Mouse (Mus musculus): ENCODE results near the gene Isy1.
"Not testable (repeated sequence)": the region's sequence is repeated elsewhere in the genome, so short reads cannot be mapped to it uniquely, and the experiment has no call there.

DNA sequence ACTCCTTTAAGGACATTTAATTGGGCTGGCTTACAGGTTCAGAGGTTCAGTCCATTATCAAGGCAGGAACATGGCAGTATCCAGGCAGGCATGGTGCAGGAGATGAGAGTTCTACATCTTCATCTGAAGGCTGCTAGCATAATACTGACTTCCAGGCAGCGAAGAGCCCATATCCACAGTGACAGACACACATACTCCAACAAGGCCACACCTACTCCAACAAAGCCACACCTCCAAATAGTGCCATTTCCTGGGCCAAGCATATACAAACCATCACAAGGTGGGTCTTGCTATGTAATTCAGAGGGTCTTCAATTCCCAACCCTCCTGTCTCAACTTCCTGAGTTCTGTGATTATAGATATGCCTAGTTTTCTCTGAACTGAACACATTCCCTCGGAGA lies 74.3 kb downstream of the Isy1 start:
- TF ChIP-seq CTCF (IDR thresholded peaks at IDR 0.05); POLR2A (IDR thresholded peaks at IDR 0.05; ENCODE audit: insufficient read depth, low read depth, low read length); EP300 (IDR thresholded peaks at IDR 0.05; ENCODE audit: insufficient read depth, low read depth, low read length): not testable (repeated sequence)
